Mouse (Mus musculus) kidney, adult 2 months (tissue): ENCODE measurements around the gene Pip5k1b.

Source experiments
- CTCF ChIP-seq: fragments of 200-500 bp; conservative IDR thresholded peaks from 2 replicates; pipeline ENCODE4 v1.5.1; 2011; ENCODE audit warnings: low read depth, mild to moderate bottlenecking, control low read depth, low read length, moderate library complexity, mixed read lengths; ENCODE audit not compliant: insufficient read depth, insufficient read length
- POLR2A ChIP-seq: fragments of 200-500 bp; IDR thresholded peaks from one replicate; pipeline ENCODE4 v1.6.1; 2011; ENCODE audit warnings: low read depth, low read length, control low read depth

DNA sequence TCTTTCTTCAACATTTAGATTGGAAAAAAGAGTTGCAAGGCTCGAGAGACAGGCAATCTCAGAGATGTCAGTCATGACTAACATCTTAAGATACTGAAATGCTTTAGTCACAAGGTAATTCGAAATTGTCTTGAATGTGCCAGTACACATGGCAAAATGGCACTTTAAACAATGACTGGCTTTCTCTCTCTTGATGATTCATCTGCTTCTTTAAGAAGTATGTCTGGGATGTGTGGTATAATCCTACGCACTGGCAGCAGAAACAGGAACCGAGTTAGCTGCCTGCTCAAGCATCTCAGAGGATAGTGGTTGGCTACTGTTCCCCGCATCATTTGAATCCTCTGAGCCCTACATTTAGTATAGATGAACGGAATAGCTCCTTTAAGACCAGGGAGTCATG is 230.0 kb downstream of the Pip5k1b start:
- TF ChIP-seq CTCF (no peak), POLR2A (no peak)
